Mouse (Mus musculus): ENCODE data around the gene Cd2. TPM values are rescaled to one million over a fixed set of nuclear protein-coding genes. Genes with fewer than 3 reads are reported as not detected.

Gene Cd2
- polyA plus RNA-seq (2014; fragmentation: Illumina TruSeq; extraction: RNeasy Lipid Tissue Mini Kit (QIAGEN cat#74804)), result not detected

GRCm38 (mm10) chr3:101287911-101288311 lies at the start of gene Cd2:
Cd2 (minus strand) TSS chr3:101287939.

Other genes starting within 250 kb of the Cd2 start
- gene Ptgfrn, start 177.7 kb downstream of the Cd2 start, polyA plus RNA-seq (2014; fragmentation: Illumina TruSeq; extraction: RNeasy Lipid Tissue Mini Kit (QIAGEN cat#74804)), result 31.0 TPM
- gene Igsf3, start 89.1 kb upstream of the Cd2 start, polyA plus RNA-seq (2014; fragmentation: Illumina TruSeq; extraction: RNeasy Lipid Tissue Mini Kit (QIAGEN cat#74804)), result 15.4 TPM